Mouse (Mus musculus): ENCODE measurements around the gene Lonp1. TPM values are rescaled to one million over a fixed set of nuclear protein-coding genes. Genes with fewer than 3 reads are reported as not detected.

The Lonp1 gene
- 49.3 and 51.3 TPM in 2 replicates for polyA plus RNA-seq (2014; fragmentation: Nextera tagmentation; extraction: Ambion mirVana)

GRCm38 (mm10) chr17:56626754-56627470 is at the start of gene Lonp1:
Lonp1 (minus strand) TSS chr17:56626887.
- Histone ChIP-seq H3K27me3 (ENCODE audit: control insufficient read depth, insufficient read depth, low read length) (no peaks in the 10 kb centered on the region), H3K4me3 (ENCODE audit: low read depth, low read length) (peak within 1 kb of the TSS; percentile 85), H3K9me3 (ENCODE audit: control insufficient read depth, low read depth, low read length) (no peaks in the 10 kb centered on the region), H3K36me3 (ENCODE audit: control insufficient read depth, insufficient read depth, low read length) (peaks cover 11% of the 10 kb centered on the region; the same call in 1 of the 2 replicates), H3K4me2 (replicated peaks; ENCODE audit: low read depth, low read length) (peak within 1 kb of the TSS; percentile 98), H3K27ac (ENCODE audit: low read length) (peak within 1 kb of the TSS; percentile 89), H3K9ac (replicated peaks; ENCODE audit: low read depth, low read length) (peak within 1 kb of the TSS; percentile 87), H3K4me1 (ENCODE audit: control insufficient read depth, insufficient read depth, low read length) (peaks cover 13% of the 10 kb centered on the region)
- ATAC-seq (ENCODE audit: insufficient number of reproducible peaks, insufficient read depth, low FRiP score, low read depth), result peak; percentile 90
- WGBS, result under 1% methylated on average over 51 of the region's 51 CpGs

GRCm38 (mm10) chr17:56673647-56674416 is 47.1 kb upstream of the Lonp1 start:
- H3K27me3 ChIP-seq (ENCODE audit: control insufficient read depth, insufficient read depth, low read length), result no peaks in the 10 kb centered on the region
- H3K4me3 ChIP-seq (ENCODE audit: low read depth, low read length), result peak overlapping the region; percentile 96
- peak overlapping the region; percentile 49 for H3K4me2 ChIP-seq (replicated peaks; ENCODE audit: low read depth, low read length)
- peaks cover 12% of the 10 kb centered on the region for H3K4me1 ChIP-seq (ENCODE audit: control insufficient read depth, insufficient read depth, low read length)
- H3K9ac ChIP-seq (replicated peaks; ENCODE audit: low read depth, low read length), result peak overlapping the region; percentile 97
- peaks cover 18% of the 10 kb centered on the region; the same call in 1 of the 2 replicates for H3K36me3 ChIP-seq (ENCODE audit: control insufficient read depth, insufficient read depth, low read length)
- ATAC-seq (ENCODE audit: insufficient number of reproducible peaks, insufficient read depth, low FRiP score, low read depth), result no peak
- H3K9me3 ChIP-seq (ENCODE audit: control insufficient read depth, low read depth, low read length), result no peaks in the 10 kb centered on the region
- H3K27ac ChIP-seq (ENCODE audit: low read length), result peak overlapping the region; percentile 86
- WGBS, result 1% methylated on average over 37 of the region's 37 CpGs

- H3K36me3 ChIP-seq (ENCODE audit: control insufficient read depth, insufficient read depth, low read length), result peaks cover 16% of the 10 kb centered on the region; the same call in 1 of the 2 replicates
- peaks cover 12% of the 10 kb centered on the region for H3K4me1 ChIP-seq (ENCODE audit: control insufficient read depth, insufficient read depth, low read length)
- H3K27ac ChIP-seq (ENCODE audit: low read length), result peak within 1 kb of the TSS; percentile 86
- H3K9ac ChIP-seq (replicated peaks; ENCODE audit: low read depth, low read length), result peak within 1 kb of the TSS; percentile 97
- WGBS, result 1% methylated on average over 62 of the region's 66 CpGs
- ATAC-seq (ENCODE audit: insufficient number of reproducible peaks, insufficient read depth, low FRiP score, low read depth), result peak; percentile 90
- H3K4me2 ChIP-seq (replicated peaks; ENCODE audit: low read depth, low read length), result peak within 1 kb of the TSS; percentile 53
- no peaks in the 10 kb centered on the region for H3K27me3 ChIP-seq (ENCODE audit: control insufficient read depth, insufficient read depth, low read length)
- peak within 1 kb of the TSS; percentile 96 for H3K4me3 ChIP-seq (ENCODE audit: low read depth, low read length)
- H3K9me3 ChIP-seq (ENCODE audit: control insufficient read depth, low read depth, low read length), result no peaks in the 10 kb centered on the region
Observed at GRCm38 (mm10) chr17:56672941-56673646, 46.4 kb upstream of the Lonp1 start, which contains the start of gene Ranbp3. Ranbp3 (plus strand) TSS chr17:56673294.

- Histone ChIP-seq H3K27me3 (ENCODE audit: control insufficient read depth, insufficient read depth, low read length) (no peaks in the 10 kb centered on the region), H3K36me3 (ENCODE audit: control insufficient read depth, insufficient read depth, low read length) (no peaks in the 10 kb centered on the region), H3K27ac (ENCODE audit: low read length) (no peak overlapping the region), H3K9ac (replicated peaks; ENCODE audit: low read depth, low read length) (no peak overlapping the region), H3K9me3 (ENCODE audit: control insufficient read depth, low read depth, low read length) (no peaks in the 10 kb centered on the region), H3K4me3 (ENCODE audit: low read depth, low read length) (no peak overlapping the region), H3K4me1 (ENCODE audit: control insufficient read depth, insufficient read depth, low read length) (peaks cover 6% of the 10 kb centered on the region), H3K4me2 (replicated peaks; ENCODE audit: low read depth, low read length) (no peak overlapping the region)
- no peak for ATAC-seq (ENCODE audit: insufficient number of reproducible peaks, insufficient read depth, low FRiP score, low read depth)
- 87% methylated on average over 8 of the region's 8 CpGs for whole genome bisulfite sequencing
Observed at GRCm38 (mm10) chr17:56669766-56670165, 43.1 kb upstream of the Lonp1 start.

- Histone ChIP-seq H3K36me3 (ENCODE audit: control insufficient read depth, insufficient read depth, low read length) (no peaks in the 10 kb centered on the region), H3K9me3 (ENCODE audit: control insufficient read depth, low read depth, low read length) (no peaks in the 10 kb centered on the region), H3K27me3 (ENCODE audit: control insufficient read depth, insufficient read depth, low read length) (no peaks in the 10 kb centered on the region), H3K4me1 (ENCODE audit: control insufficient read depth, insufficient read depth, low read length) (peaks cover 5% of the 10 kb centered on the region), H3K4me2 (replicated peaks; ENCODE audit: low read depth, low read length) (peak overlapping the region; percentile 84), H3K27ac (ENCODE audit: low read length) (no peak overlapping the region), H3K9ac (replicated peaks; ENCODE audit: low read depth, low read length) (no peak overlapping the region; the same call in 1 of the 2 replicates), H3K4me3 (ENCODE audit: low read depth, low read length) (peak overlapping the region; percentile 34)
- 3% methylated on average over 31 of the region's 31 CpGs for WGBS
- no peak for ATAC-seq (ENCODE audit: insufficient number of reproducible peaks, insufficient read depth, low FRiP score, low read depth)
Observed at GRCm38 (mm10) chr17:56668384-56669144, 41.9 kb upstream of the Lonp1 start.

GRCm38 (mm10) chr17:56667591-56667990 is 40.9 kb upstream of the Lonp1 start:
- H3K27me3 ChIP-seq (ENCODE audit: control insufficient read depth, insufficient read depth, low read length), result no peaks in the 10 kb centered on the region
- H3K4me2 ChIP-seq (replicated peaks; ENCODE audit: low read depth, low read length), result no peak overlapping the region
- no peaks in the 10 kb centered on the region for H3K9me3 ChIP-seq (ENCODE audit: control insufficient read depth, low read depth, low read length)
- H3K4me3 ChIP-seq (ENCODE audit: low read depth, low read length), result no peak overlapping the region
- H3K27ac ChIP-seq (ENCODE audit: low read length), result no peak overlapping the region
- ATAC-seq (ENCODE audit: insufficient number of reproducible peaks, insufficient read depth, low FRiP score, low read depth), result no peak
- WGBS, result 73% methylated on average over 3 of the region's 3 CpGs
- no peaks in the 10 kb centered on the region for H3K36me3 ChIP-seq (ENCODE audit: control insufficient read depth, insufficient read depth, low read length)
- H3K9ac ChIP-seq (replicated peaks; ENCODE audit: low read depth, low read length), result no peak overlapping the region
- peaks cover 5% of the 10 kb centered on the region for H3K4me1 ChIP-seq (ENCODE audit: control insufficient read depth, insufficient read depth, low read length)

GRCm38 (mm10) chr17:56666384-56666783 is 39.7 kb upstream of the Lonp1 start:
- ATAC-seq (ENCODE audit: insufficient number of reproducible peaks, insufficient read depth, low FRiP score, low read depth), result no peak

More at GRCm38 (mm10) chr17:56666384-56666783, 39.7 kb upstream of the Lonp1 start:
- H3K4me1 ChIP-seq (ENCODE audit: control insufficient read depth, insufficient read depth, low read length), result peaks cover 5% of the 10 kb centered on the region
- no peak overlapping the region for H3K27ac ChIP-seq (ENCODE audit: low read length)
- WGBS, result 94% methylated on average over 4 of the region's 4 CpGs
- H3K4me2 ChIP-seq (replicated peaks; ENCODE audit: low read depth, low read length), result no peak overlapping the region
- no peaks in the 10 kb centered on the region for H3K27me3 ChIP-seq (ENCODE audit: control insufficient read depth, insufficient read depth, low read length)
- H3K4me3 ChIP-seq (ENCODE audit: low read depth, low read length), result no peak overlapping the region
- H3K9ac ChIP-seq (replicated peaks; ENCODE audit: low read depth, low read length), result no peak overlapping the region
- no peaks in the 10 kb centered on the region for H3K9me3 ChIP-seq (ENCODE audit: control insufficient read depth, low read depth, low read length)
- H3K36me3 ChIP-seq (ENCODE audit: control insufficient read depth, insufficient read depth, low read length), result no peaks in the 10 kb centered on the region

Measured in stomach, embryonic 14.5 days (tissue).